Mouse (Mus musculus) myocyte (in vitro differentiated cells): ENCODE measurements around the gene Olfr985.

Experiments used
- CEBPB ChIP-seq: IDR thresholded peaks from 2 replicates; pipeline ENCODE4 v1.6.1; 2011; ENCODE audit warnings: mild to moderate bottlenecking, moderate library complexity; ENCODE audit not compliant: poor library complexity, insufficient read depth, severe bottlenecking
- E2F4 ChIP-seq: IDR thresholded peaks from one replicate; pipeline ENCODE4 v1.6.1; 2011; ENCODE audit warnings: mild to moderate bottlenecking, control low read depth, moderate library complexity; ENCODE audit not compliant: insufficient read depth
- MAX ChIP-seq: IDR thresholded peaks from one replicate; pipeline ENCODE4 v1.6.1; 2011; ENCODE audit warnings: low read depth, mild to moderate bottlenecking, control low read depth
- MYOD1 ChIP-seq, 3 experiments: IDR thresholded peaks; one replicate each; pipeline ENCODE4 v1.6.1; 2011; ENCODE audit warnings: control low read depth in 2 of 3, low read depth in 2 of 3, mild to moderate bottlenecking in 2 of 3, moderate library complexity in 1 of 3; ENCODE audit not compliant: insufficient read length in 2 of 3, control insufficient read depth in 1 of 3
- MYOG ChIP-seq, 3 experiments: IDR thresholded peaks; one replicate each; pipeline ENCODE4 v1.6.1; 2011; ENCODE audit warnings: control low read depth in 2 of 3, low read depth in 2 of 3, mild to moderate bottlenecking in 2 of 3; ENCODE audit not compliant: insufficient read length in 2 of 3, control insufficient read depth in 1 of 3, insufficient read depth in 1 of 3
- POLR2A ChIP-seq: IDR thresholded peaks from one replicate; pipeline ENCODE4 v1.6.1; 2011; ENCODE audit warnings: low read depth, mild to moderate bottlenecking, control low read depth, moderate library complexity; ENCODE audit not compliant: insufficient read length
- POLR2AphosphoS2 ChIP-seq: IDR thresholded peaks from one replicate; pipeline ENCODE4 v1.6.1; 2011; ENCODE audit warnings: low read depth, control low read depth; ENCODE audit not compliant: insufficient read length
- REST ChIP-seq: IDR thresholded peaks from one replicate; pipeline ENCODE4 v1.6.1; 2011; ENCODE audit warnings: mild to moderate bottlenecking, control low read depth, moderate library complexity; ENCODE audit not compliant: insufficient read depth, insufficient read length
- SRF ChIP-seq: IDR thresholded peaks from one replicate; pipeline ENCODE4 v1.6.1; 2011; ENCODE audit warnings: low read depth; ENCODE audit not compliant: control insufficient read depth, insufficient read length
- TCF12 ChIP-seq: IDR thresholded peaks from one replicate; pipeline ENCODE4 v1.6.1; 2011; ENCODE audit warnings: mild to moderate bottlenecking, control low read depth; ENCODE audit not compliant: poor library complexity, insufficient read depth, severe bottlenecking
- TCF3 ChIP-seq: IDR thresholded peaks from one replicate; pipeline ENCODE4 v1.6.1; 2011; ENCODE audit warnings: low read depth, control low read depth; ENCODE audit not compliant: insufficient read length
- USF1 ChIP-seq: IDR thresholded peaks from one replicate; pipeline ENCODE4 v1.6.1; 2011; ENCODE audit warnings: low read depth, mild to moderate bottlenecking, control low read depth, moderate library complexity

- TF ChIP-seq USF1 (no peak), TCF12 (no peak), POLR2A (no peak), MAX (no peak), E2F4 (no peak), SRF (no peak), CEBPB (no peak), MYOG (IDR thresholded peaks at IDR 0.05; ENCODE audit: control insufficient read depth in 1 of 3, insufficient read depth in 1 of 3, insufficient read length in 2 of 3, low read depth in 2 of 3) (no peak), MYOD1 (IDR thresholded peaks at IDR 0.05; ENCODE audit: control insufficient read depth in 1 of 3, insufficient read length in 2 of 3, low read depth in 2 of 3) (no peak), POLR2AphosphoS2 (no peak), REST (no peak), TCF3 (no peak)
Observed at GRCm38 (mm10) chr9:40177017-40177416, 47.0 kb upstream of the Olfr985 start.
